Mouse (Mus musculus): ENCODE data around the gene Hpn. TPM values are rescaled to one million over a fixed set of nuclear protein-coding genes. Genes with fewer than 3 reads are reported as not detected.

Gene Hpn
- polyA plus RNA-seq, 1 experiment from 2014 or later, result 21.2 TPM

GRCm38 (mm10) chr7:31057730-31058129 lies 57.4 kb downstream of the Hpn start:
- Histone ChIP-seq H3K27me3 (replicated peaks; ENCODE audit: control insufficient read depth, insufficient read depth, low read length) (peaks cover 10% of the 10 kb centered on the region), H3K4me3 (ENCODE audit: low read depth, low read length) (no peak overlapping the region), H3K36me3 (ENCODE audit: control insufficient read depth, insufficient read depth) (no peaks in the 10 kb centered on the region), H3K4me1 (replicated peaks; ENCODE audit: control insufficient read depth, insufficient read depth, low read length) (no peaks in the 10 kb centered on the region), H3K4me2 (replicated peaks; ENCODE audit: low read depth) (no peak overlapping the region), H3K9ac (ENCODE audit: low read depth, low read length) (no peak overlapping the region), H3K9me3 (ENCODE audit: control insufficient read depth) (no peaks in the 10 kb centered on the region), H3K27ac (ENCODE audit: low read depth, low read length) (no peak overlapping the region)
- no peak for ATAC-seq
- 66% methylated on average over 5 of the region's 5 CpGs for WGBS
- no peak for TF ChIP-seq CTCF (IDR thresholded peaks at IDR 0.05; ENCODE audit: low read depth)

- TF ChIP-seq CTCF (IDR thresholded peaks at IDR 0.05; ENCODE audit: low read depth), result no peak
- Histone ChIP-seq H3K9ac (ENCODE audit: low read depth, low read length) (no peak within 1 kb of the TSS), H3K4me1 (replicated peaks; ENCODE audit: control insufficient read depth, insufficient read depth, low read length) (no peaks in the 10 kb centered on the region), H3K9me3 (ENCODE audit: control insufficient read depth) (no peaks in the 10 kb centered on the region), H3K27ac (ENCODE audit: low read depth, low read length) (no peak within 1 kb of the TSS), H3K4me3 (ENCODE audit: low read depth, low read length) (no peak within 1 kb of the TSS), H3K27me3 (replicated peaks; ENCODE audit: control insufficient read depth, insufficient read depth, low read length) (peaks cover 17% of the 10 kb centered on the region), H3K4me2 (replicated peaks; ENCODE audit: low read depth) (no peak within 1 kb of the TSS), H3K36me3 (ENCODE audit: control insufficient read depth, insufficient read depth) (no peaks in the 10 kb centered on the region)
- WGBS, result 58% methylated on average over 2 of the region's 2 CpGs
- ATAC-seq, result no peak
Measured at GRCm38 (mm10) chr7:31057071-31057470, 58.0 kb downstream of the Hpn start, which contains the start of gene Fxyd1. TSS of gene Fxyd1 (minus strand) at chr7:31057199.

- Histone ChIP-seq H3K4me3 (ENCODE audit: low read depth, low read length) (no peak overlapping the region), H3K4me2 (replicated peaks; ENCODE audit: low read depth) (no peak overlapping the region), H3K27me3 (replicated peaks; ENCODE audit: control insufficient read depth, insufficient read depth, low read length) (peaks cover 23% of the 10 kb centered on the region), H3K9me3 (ENCODE audit: control insufficient read depth) (no peaks in the 10 kb centered on the region), H3K27ac (ENCODE audit: low read depth, low read length) (no peak overlapping the region), H3K36me3 (ENCODE audit: control insufficient read depth, insufficient read depth) (no peaks in the 10 kb centered on the region), H3K9ac (ENCODE audit: low read depth, low read length) (no peak overlapping the region), H3K4me1 (replicated peaks; ENCODE audit: control insufficient read depth, insufficient read depth, low read length) (no peaks in the 10 kb centered on the region)
- TF ChIP-seq CTCF (IDR thresholded peaks at IDR 0.05; ENCODE audit: low read depth), result no peak
- 80% methylated on average over 7 of the region's 7 CpGs for WGBS
- no peak for ATAC-seq
Measured at GRCm38 (mm10) chr7:31056448-31056847, 58.6 kb downstream of the Hpn start.

DNA sequence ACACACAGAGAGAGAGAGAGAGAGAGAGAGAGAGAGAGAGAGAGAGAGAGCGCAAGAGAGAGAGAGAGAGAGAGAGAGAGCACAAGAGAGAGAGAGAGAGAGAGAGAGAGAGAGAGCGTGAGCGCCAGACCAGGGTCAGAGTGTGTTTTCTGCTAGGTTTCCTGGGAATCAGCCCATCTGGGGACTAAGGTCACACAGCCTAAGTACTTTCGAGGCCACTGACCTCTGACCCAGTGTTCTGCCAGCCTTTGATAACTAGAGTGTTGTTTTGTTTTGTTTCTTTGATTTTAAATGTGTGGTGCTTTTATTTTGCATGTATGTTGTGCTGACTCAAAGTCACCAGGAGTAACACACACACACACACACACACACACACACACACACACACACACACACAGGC lies 59.2 kb downstream of the Hpn start:
- H3K4me3 ChIP-seq (ENCODE audit: low read depth, low read length), result no peak overlapping the region
- no peak overlapping the region for H3K27ac ChIP-seq (ENCODE audit: low read depth, low read length)
- H3K4me2 ChIP-seq (replicated peaks; ENCODE audit: low read depth), result peak overlapping the region; percentile 9; the same call in 1 of the 2 replicates
- no peaks in the 10 kb centered on the region for H3K9me3 ChIP-seq (ENCODE audit: control insufficient read depth)
- TF ChIP-seq CTCF (IDR thresholded peaks at IDR 0.05; ENCODE audit: low read depth), result no peak
- 16% methylated on average over 3 of the region's 4 CpGs for WGBS
- no peaks in the 10 kb centered on the region for H3K36me3 ChIP-seq (ENCODE audit: control insufficient read depth, insufficient read depth)
- peaks cover 29% of the 10 kb centered on the region for H3K27me3 ChIP-seq (replicated peaks; ENCODE audit: control insufficient read depth, insufficient read depth, low read length)
- ATAC-seq, result no peak
- no peaks in the 10 kb centered on the region for H3K4me1 ChIP-seq (replicated peaks; ENCODE audit: control insufficient read depth, insufficient read depth, low read length)
- no peak overlapping the region for H3K9ac ChIP-seq (ENCODE audit: low read depth, low read length)

GRCm38 (mm10) chr7:31055354-31055824 lies 59.7 kb downstream of the Hpn start:
- no peaks in the 10 kb centered on the region for H3K4me1 ChIP-seq (replicated peaks; ENCODE audit: control insufficient read depth, insufficient read depth, low read length)
- no peak overlapping the region for H3K27ac ChIP-seq (ENCODE audit: low read depth, low read length)
- WGBS, result 17% methylated on average over 10 of the region's 10 CpGs

DNA sequence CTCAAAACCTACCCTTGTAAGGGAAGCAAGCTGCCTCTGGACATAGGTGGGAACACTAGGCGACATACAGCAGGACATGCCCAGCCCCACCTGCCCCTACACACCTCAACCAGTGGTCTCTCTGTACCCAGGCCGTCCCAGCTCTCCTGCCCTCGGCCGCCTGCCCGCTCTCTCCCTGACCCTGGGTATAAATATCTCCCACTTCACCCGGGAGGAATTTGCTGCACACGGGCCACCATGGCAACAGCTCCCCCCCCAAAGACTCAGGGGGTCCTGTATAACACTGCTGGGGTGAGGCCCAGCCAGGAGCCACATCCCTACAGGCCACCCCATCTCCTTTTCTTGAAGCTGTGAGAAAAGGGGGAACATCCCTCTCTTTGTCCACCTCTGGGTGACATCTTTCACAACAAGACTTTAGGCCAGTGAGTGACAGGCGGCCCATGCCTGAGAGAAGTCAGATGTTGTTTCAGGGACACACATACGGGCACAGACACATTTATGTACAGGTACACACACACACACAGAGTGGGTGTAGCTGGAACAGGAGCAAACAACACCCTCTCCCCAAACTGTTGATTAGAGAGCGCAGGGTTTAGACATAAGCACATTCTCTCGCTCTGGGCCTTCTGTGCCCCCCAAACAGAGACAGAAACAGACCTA lies 60.3 kb downstream of the Hpn start:
- H3K27ac ChIP-seq (ENCODE audit: low read depth, low read length), result no peak overlapping the region
- H3K4me3 ChIP-seq (ENCODE audit: low read depth, low read length), result peak overlapping the region; percentile 22
- H3K9me3 ChIP-seq (ENCODE audit: control insufficient read depth), result no peaks in the 10 kb centered on the region
- no peak for ATAC-seq
- 64% methylated on average over 11 of the region's 11 CpGs for WGBS
- no peaks in the 10 kb centered on the region for H3K4me1 ChIP-seq (replicated peaks; ENCODE audit: control insufficient read depth, insufficient read depth, low read length)
- H3K27me3 ChIP-seq (replicated peaks; ENCODE audit: control insufficient read depth, insufficient read depth, low read length), result peaks cover 40% of the 10 kb centered on the region
- no peak for TF ChIP-seq CTCF (IDR thresholded peaks at IDR 0.05; ENCODE audit: low read depth)
- H3K4me2 ChIP-seq (replicated peaks; ENCODE audit: low read depth), result peak overlapping the region; percentile 47
- H3K9ac ChIP-seq (ENCODE audit: low read depth, low read length), result no peak overlapping the region
- H3K36me3 ChIP-seq (ENCODE audit: control insufficient read depth, insufficient read depth), result no peaks in the 10 kb centered on the region

More at GRCm38 (mm10) chr7:31055354-31055824, 59.7 kb downstream of the Hpn start:
- no peak for TF ChIP-seq CTCF (IDR thresholded peaks at IDR 0.05; ENCODE audit: low read depth)
- Histone ChIP-seq H3K4me2 (replicated peaks; ENCODE audit: low read depth) (peak overlapping the region; percentile 47), H3K27me3 (replicated peaks; ENCODE audit: control insufficient read depth, insufficient read depth, low read length) (peaks cover 34% of the 10 kb centered on the region), H3K9me3 (ENCODE audit: control insufficient read depth) (no peaks in the 10 kb centered on the region), H3K36me3 (ENCODE audit: control insufficient read depth, insufficient read depth) (no peaks in the 10 kb centered on the region), H3K9ac (ENCODE audit: low read depth, low read length) (no peak overlapping the region), H3K4me3 (ENCODE audit: low read depth, low read length) (peak overlapping the region; percentile 22)
- ATAC-seq, result peak; percentile 63
